Mouse (Mus musculus): ENCODE data around the gene I0C0044D17Rik. TPM values are rescaled to one million over a fixed set of nuclear protein-coding genes. Genes with fewer than 3 reads are reported as not detected.

I0C0044D17Rik gene
- polyA plus RNA-seq (2012; rRNA removed; ENCODE audit: low replicate concordance) = not detected in 2 replicates

GRCm38 (mm10) chr4:98823740-98824139, at the start of gene I0C0044D17Rik:
Gene I0C0044D17Rik, minus strand, starts transcription at chr4:98823840.

GRCm38 (mm10) chr4:98817184-98817911, 6.3 kb downstream of the I0C0044D17Rik start, which contains the start of gene Kank4:
Gene Kank4, minus strand, starts transcription at chr4:98817537.

Other genes with a start within 250 kb of the I0C0044D17Rik start
- not detected in 2 replicates for gene L1td1, start 97.1 kb downstream of the I0C0044D17Rik start, polyA plus RNA-seq (2012; rRNA removed; ENCODE audit: low replicate concordance)
- gene Kank4, start 6.3 kb downstream of the I0C0044D17Rik start, polyA plus RNA-seq (2012; rRNA removed; ENCODE audit: low replicate concordance) = 1.9 and 2.7 TPM in 2 replicates
- 11.7 and 245 TPM in 2 replicates for gene Usp1, start 100.0 kb upstream of the I0C0044D17Rik start, polyA plus RNA-seq (2012; rRNA removed; ENCODE audit: low replicate concordance)
- 0.33 and 0.36 TPM in 2 replicates for gene Angptl3, start 207.1 kb upstream of the I0C0044D17Rik start, polyA plus RNA-seq (2012; rRNA removed; ENCODE audit: low replicate concordance)